Mouse (Mus musculus): ENCODE data around the gene Med27.

GRCm38 (mm10) chr2:29437111-29437510 lies 90.5 kb downstream of the Med27 start:
- TF ChIP-seq CTCF (IDR thresholded peaks at IDR 0.05; ENCODE audit: borderline replicate concordance, control insufficient read depth, extremely low read depth, insufficient read depth, low read length, poor library complexity): no peak
- no peak for TF ChIP-seq POLR2A (IDR thresholded peaks at IDR 0.05; ENCODE audit: control insufficient read depth, extremely low read depth, insufficient read depth, low read length, poor library complexity)
